Mouse (Mus musculus) lung, embryonic 16.5 days (tissue): ENCODE results near the gene Ell. TPM values are rescaled to one million over a fixed set of nuclear protein-coding genes. Genes with fewer than 3 reads are reported as not detected.

Source experiments
- ATAC-seq: fragments of 200-750 bp; cut with Nextera tagmentation; 2 replicates; pipeline ENCODE4 v1.8.0; 2017; ENCODE audit warnings: low read depth, mild to moderate bottlenecking, moderate library complexity
- H3K27ac ChIP-seq: fragments of 300-500 bp; sonication (generic); 2 replicates; pipeline ENCODE4 v1.5.1; 2014; ENCODE audit warnings: mild to moderate bottlenecking, control low read depth, low read length
- H3K27me3 ChIP-seq: fragments of 300-500 bp; sonication (generic); 2 replicates; pipeline ENCODE4 v1.6.1; 2014; ENCODE audit warnings: low read depth, low read length, mixed read lengths; ENCODE audit not compliant: control insufficient read depth, insufficient read depth
- H3K36me3 ChIP-seq: fragments of 300-500 bp; sonication (generic); 2 replicates; pipeline ENCODE4 v1.6.1; 2014; ENCODE audit warnings: low read length; ENCODE audit not compliant: control insufficient read depth, insufficient read depth
- H3K4me1 ChIP-seq: fragments of 300-500 bp; sonication (generic); replicated peaks from 2 replicates; pipeline ENCODE4 v1.6.1; 2014; ENCODE audit warnings: low read length, mixed read lengths; ENCODE audit not compliant: control insufficient read depth, insufficient read depth
- H3K4me2 ChIP-seq: fragments of 300-500 bp; sonication (generic); 2 replicates; pipeline ENCODE4 v1.6.1; 2014; ENCODE audit warnings: low read depth, low read length, control low read depth
- H3K4me3 ChIP-seq: fragments of 300-500 bp; sonication (generic); 2 replicates; pipeline ENCODE4 v1.5.1; 2014; ENCODE audit warnings: mild to moderate bottlenecking, low read length, control low read depth
- H3K9ac ChIP-seq: fragments of 300-500 bp; sonication (generic); 2 replicates; pipeline ENCODE4 v1.6.1; 2014; ENCODE audit warnings: low read length, control low read depth
- H3K9me3 ChIP-seq: fragments of 300-500 bp; sonication (generic); 2 replicates; pipeline ENCODE4 v1.6.1; 2016; ENCODE audit warnings: low read length; ENCODE audit not compliant: control insufficient read depth
- WGBS: fragments of 180-500 bp; shearing (Covaris S2); extraction: QIAGEN DNeasy Blood & Tissue Kit; methylation state at CpG from one replicate; pipeline ENCODE4 v1.1.7; 2014; 5-methylcytosine and 5-hydroxymethylcytosine counted together
- polyA plus RNA-seq: library from polyadenylated mRNA; unstranded; fragments of >200 nt; fragmentation: Nextera tagmentation; extraction: Ambion mirVana; gene quantifications from 2 replicates; pipeline ENCODE4 v1.2.1, GENCODE M21; 2015

The Ell gene
- polyA plus RNA-seq, 1 experiment from 2014 or later: 21.4 TPM

GRCm38 (mm10) chr8:70555079-70555747, 16.0 kb downstream of the Ell start:
- 86% methylated on average over 4 of the region's 4 CpGs for WGBS
- H3K27me3 ChIP-seq: no peaks in the 10 kb centered on the region
- no peaks in the 10 kb centered on the region for H3K9me3 ChIP-seq
- H3K9ac ChIP-seq: no peak overlapping the region
- ATAC-seq: no peak
- H3K4me2 ChIP-seq: no peak overlapping the region
- no peak overlapping the region for H3K27ac ChIP-seq
- no peaks in the 10 kb centered on the region for H3K36me3 ChIP-seq
- H3K4me1 ChIP-seq: peaks cover 46% of the 10 kb centered on the region
- H3K4me3 ChIP-seq: no peak overlapping the region

- Histone ChIP-seq H3K27ac (peak overlapping the region; percentile 10; the same call in 1 of the 2 replicates), H3K9me3 (no peaks in the 10 kb centered on the region), H3K9ac (no peak overlapping the region), H3K4me1 (peaks cover 49% of the 10 kb centered on the region), H3K4me3 (no peak overlapping the region), H3K4me2 (no peak overlapping the region), H3K27me3 (no peaks in the 10 kb centered on the region), H3K36me3 (no peaks in the 10 kb centered on the region)
- 48% methylated on average over 4 of the region's 4 CpGs for WGBS
- ATAC-seq: no peak
These were observed 19.1 kb downstream of the Ell start for GRCm38 (mm10) chr8:70558334-70558733.

GRCm38 (mm10) chr8:70558983-70559382, 19.7 kb downstream of the Ell start:
- ATAC-seq: no peak
- no peak overlapping the region for H3K4me3 ChIP-seq
- no peak overlapping the region for H3K27ac ChIP-seq
- 73% methylated on average over 3 of the region's 3 CpGs for WGBS
- H3K27me3 ChIP-seq: no peaks in the 10 kb centered on the region
- H3K36me3 ChIP-seq: no peaks in the 10 kb centered on the region
- H3K4me2 ChIP-seq: no peak overlapping the region
- H3K4me1 ChIP-seq: peaks cover 43% of the 10 kb centered on the region
- H3K9ac ChIP-seq: no peak overlapping the region
- no peaks in the 10 kb centered on the region for H3K9me3 ChIP-seq

GRCm38 (mm10) chr8:70560096-70560495, 20.8 kb downstream of the Ell start:
- no peak overlapping the region for H3K4me2 ChIP-seq

GRCm38 (mm10) chr8:70560564-70560963, 21.3 kb downstream of the Ell start:
- H3K4me3 ChIP-seq: no peak overlapping the region
- H3K36me3 ChIP-seq: no peaks in the 10 kb centered on the region
- peak; percentile 11; the same call in 1 of the 2 replicates for ATAC-seq
- H3K27me3 ChIP-seq: no peaks in the 10 kb centered on the region
- H3K4me1 ChIP-seq: peaks cover 50% of the 10 kb centered on the region
- no peak overlapping the region for H3K9ac ChIP-seq
- WGBS: 63% methylated on average over 3 of the region's 3 CpGs
- H3K9me3 ChIP-seq: no peaks in the 10 kb centered on the region
- H3K4me2 ChIP-seq: no peak overlapping the region
- H3K27ac ChIP-seq: no peak overlapping the region

More at GRCm38 (mm10) chr8:70560096-70560495, 20.8 kb downstream of the Ell start:
- Histone ChIP-seq H3K36me3 (no peaks in the 10 kb centered on the region), H3K9ac (no peak overlapping the region), H3K27ac (no peak overlapping the region), H3K4me3 (no peak overlapping the region), H3K4me1 (peaks cover 46% of the 10 kb centered on the region), H3K27me3 (no peaks in the 10 kb centered on the region), H3K9me3 (no peaks in the 10 kb centered on the region)
- peak; percentile 47; the same call in 1 of the 2 replicates for ATAC-seq
- WGBS: 58% methylated on average over 2 of the region's 2 CpGs

GRCm38 (mm10) chr8:70561357-70561756, 22.1 kb downstream of the Ell start:
- H3K4me3 ChIP-seq: no peak overlapping the region
- no peak overlapping the region for H3K4me2 ChIP-seq
- WGBS: 34% methylated on average over 4 of the region's 4 CpGs
- H3K9ac ChIP-seq: no peak overlapping the region
- H3K36me3 ChIP-seq: no peaks in the 10 kb centered on the region
- no peaks in the 10 kb centered on the region for H3K9me3 ChIP-seq
- H3K27ac ChIP-seq: peak overlapping the region; percentile 17; the same call in 1 of the 2 replicates
- peaks cover 52% of the 10 kb centered on the region for H3K4me1 ChIP-seq
- H3K27me3 ChIP-seq: no peaks in the 10 kb centered on the region
- 0 out of 2 replicates have a peak, but pooled peaks have one; percentile 6 for ATAC-seq

- no peak for ATAC-seq
- H3K36me3 ChIP-seq: no peaks in the 10 kb centered on the region
- peaks cover 52% of the 10 kb centered on the region for H3K4me1 ChIP-seq
- H3K27ac ChIP-seq: no peak overlapping the region; the same call in 1 of the 2 replicates
- H3K9me3 ChIP-seq: no peaks in the 10 kb centered on the region
- H3K4me3 ChIP-seq: no peak overlapping the region
- WGBS: 42% methylated on average over 7 of the region's 7 CpGs
- H3K9ac ChIP-seq: no peak overlapping the region
- H3K4me2 ChIP-seq: no peak overlapping the region
- no peaks in the 10 kb centered on the region for H3K27me3 ChIP-seq
These were observed 22.7 kb downstream of the Ell start for GRCm38 (mm10) chr8:70561809-70562535.

GRCm38 (mm10) chr8:70562802-70563201, 23.5 kb downstream of the Ell start:
- no peaks in the 10 kb centered on the region for H3K36me3 ChIP-seq
- peaks cover 52% of the 10 kb centered on the region for H3K4me1 ChIP-seq
- no peak overlapping the region for H3K27ac ChIP-seq
- no peak overlapping the region for H3K9ac ChIP-seq
- 66% methylated on average over 3 of the region's 3 CpGs for WGBS
- H3K4me2 ChIP-seq: no peak overlapping the region
- no peaks in the 10 kb centered on the region for H3K27me3 ChIP-seq
- H3K4me3 ChIP-seq: no peak overlapping the region
- ATAC-seq: 0 out of 2 replicates have a peak, but pooled peaks have one; percentile 16
- no peaks in the 10 kb centered on the region for H3K9me3 ChIP-seq

GRCm38 (mm10) chr8:70563763-70564387, 24.6 kb downstream of the Ell start:
- H3K9ac ChIP-seq: no peak overlapping the region
- ATAC-seq: no peak
- no peaks in the 10 kb centered on the region for H3K27me3 ChIP-seq
- no peaks in the 10 kb centered on the region for H3K36me3 ChIP-seq
- peaks cover 47% of the 10 kb centered on the region for H3K4me1 ChIP-seq
- H3K4me2 ChIP-seq: no peak overlapping the region
- WGBS: 79% methylated on average over 6 of the region's 6 CpGs
- H3K9me3 ChIP-seq: no peaks in the 10 kb centered on the region
- H3K4me3 ChIP-seq: no peak overlapping the region
- H3K27ac ChIP-seq: no peak overlapping the region
